Mouse (Mus musculus) midbrain, postnatal 0 days (tissue): ENCODE measurements at regions not wholly inside any gene's neighbourhood (a gene's known extent, or its start where the extent isn't known, plus 50 kb on each side); places are given as distances from the start of the nearest gene placed in this dataset.

ENCODE experiments used
- ATAC-seq: fragments of 200-750 bp; cut with Nextera tagmentation; 2 replicates; pipeline ENCODE4 v1.8.0; 2017; ENCODE audit warnings: moderate number of reproducible peaks, mild to moderate bottlenecking, moderate TSS enrichment, moderate library complexity; ENCODE audit not compliant: low FRiP score
- DNase-seq: peaks from one replicate; pipeline ENCODE4 v3.0.0-alpha.2; 2015; ENCODE audit warnings: low spot score
- H3K27ac ChIP-seq: fragments of 300-500 bp; sonication (generic); 2 replicates; pipeline ENCODE4 v1.5.1; 2014; ENCODE audit warnings: low read depth, mild to moderate bottlenecking, low read length, mixed read lengths
- H3K27me3 ChIP-seq: fragments of 300-500 bp; sonication (generic); 2 replicates; pipeline ENCODE4 v1.6.1; 2014; ENCODE audit warnings: low read length, control low read depth, mixed read lengths; ENCODE audit not compliant: insufficient read depth
- H3K36me3 ChIP-seq: fragments of 300-500 bp; sonication (generic); 2 replicates; pipeline ENCODE4 v1.6.1; 2014; ENCODE audit warnings: low read length, control low read depth, mixed read lengths; ENCODE audit not compliant: insufficient read depth
- H3K4me1 ChIP-seq: fragments of 300-500 bp; sonication (generic); 2 replicates; pipeline ENCODE4 v1.6.1; 2014; ENCODE audit warnings: mild to moderate bottlenecking, control low read depth, antibody characterized with exemption, low read length, mixed read lengths; ENCODE audit not compliant: insufficient read depth
- H3K4me2 ChIP-seq: fragments of 300-500 bp; sonication (generic); 2 replicates; pipeline ENCODE4 v1.6.1; 2014; ENCODE audit warnings: low read depth, mild to moderate bottlenecking, low read length, mixed read lengths; ENCODE audit not compliant: poor library complexity, severe bottlenecking
- H3K4me3 ChIP-seq: fragments of 300-500 bp; sonication (generic); 2 replicates; pipeline ENCODE4 v1.5.1; 2014; ENCODE audit warnings: low read depth, mild to moderate bottlenecking, low read length, moderate library complexity
- H3K9ac ChIP-seq: fragments of 300-500 bp; sonication (generic); replicated peaks from 2 replicates; pipeline ENCODE4 v1.6.1; 2014; ENCODE audit warnings: mild to moderate bottlenecking, low read length, moderate library complexity, mixed read lengths; ENCODE audit not compliant: poor library complexity, severe bottlenecking
- H3K9me3 ChIP-seq: fragments of 300-500 bp; sonication (generic); 2 replicates; pipeline ENCODE4 v1.6.1; 2016; ENCODE audit warnings: low read length, control low read depth
- CTCF ChIP-seq: IDR thresholded peaks from 2 replicates; pipeline ENCODE4 v1.5.1; 2016; ENCODE audit warnings: antibody characterized with exemption, mild to moderate bottlenecking
- WGBS: fragments of 180-500 bp; shearing (Covaris S2); extraction: QIAGEN DNeasy Blood & Tissue Kit; methylation state at CpG from one replicate; pipeline ENCODE4 v1.1.7; 2014; 5-methylcytosine and 5-hydroxymethylcytosine counted together

DNA sequence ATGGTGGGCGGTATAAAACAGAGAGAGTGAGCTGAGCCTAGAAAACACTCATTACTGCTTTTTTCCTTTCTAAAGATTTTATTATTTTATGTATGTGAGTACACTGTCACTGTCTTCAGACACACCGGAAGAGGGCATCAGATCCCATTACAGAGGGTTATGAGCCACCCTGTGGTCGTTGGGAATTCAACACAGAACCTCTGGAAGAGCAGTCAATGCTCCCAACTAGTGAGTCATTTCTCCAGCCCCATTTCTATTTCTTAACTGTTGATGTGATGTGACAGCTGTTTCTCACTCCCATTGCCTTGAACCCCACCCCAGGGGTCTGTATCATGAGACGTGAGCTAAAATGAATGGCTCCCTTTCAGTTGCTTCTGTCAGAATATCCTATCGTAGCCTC, 82.6 kb upstream of the Haao start:
- Histone ChIP-seq H3K4me2 (no peak overlapping the region), H3K27ac (no peak overlapping the region), H3K36me3 (no peaks in the 10 kb centered on the region), H3K4me1 (no peaks in the 10 kb centered on the region), H3K27me3 (no peaks in the 10 kb centered on the region), H3K9me3 (no peaks in the 10 kb centered on the region), H3K9ac (no peak overlapping the region), H3K4me3 (no peak overlapping the region)
- WGBS, result 71% methylated on average over 5 of the region's 5 CpGs
- DNase-seq, result no peak
- no peak for TF ChIP-seq CTCF
- no peak for ATAC-seq

DNA sequence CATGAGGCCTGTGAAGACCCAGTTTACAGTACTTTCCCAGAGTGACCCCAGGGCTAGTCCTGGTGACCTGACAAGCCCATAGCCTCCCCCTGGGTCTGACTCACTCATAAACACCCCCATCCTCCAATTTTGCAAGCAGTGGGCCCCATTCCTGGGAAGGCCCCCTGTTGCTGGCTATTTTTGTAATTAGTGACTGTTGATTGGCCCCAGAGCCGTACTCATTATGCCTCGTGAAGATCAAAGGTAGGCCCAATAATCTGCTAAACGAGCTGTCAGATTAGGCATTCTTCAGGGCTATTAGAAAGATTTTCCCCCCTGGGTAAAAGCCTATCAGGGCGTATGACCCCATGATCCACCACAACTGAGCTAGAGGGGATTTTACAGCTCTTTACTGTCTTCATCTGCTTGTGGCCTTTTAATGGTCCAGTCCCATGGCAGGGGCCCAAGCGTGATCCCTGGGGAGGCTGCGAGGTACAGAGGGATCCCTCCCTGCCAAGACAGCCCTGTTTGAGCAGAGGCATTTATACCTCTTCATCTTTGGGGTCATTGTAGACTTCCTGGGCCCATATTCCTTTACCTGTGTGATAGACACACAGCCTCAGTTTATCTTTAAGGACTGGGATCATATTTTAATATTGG, 80.1 kb upstream of the Haao start:
- H3K4me1 ChIP-seq, result no peaks in the 10 kb centered on the region
- H3K27me3 ChIP-seq, result no peaks in the 10 kb centered on the region
- H3K4me3 ChIP-seq, result no peak overlapping the region
- H3K9me3 ChIP-seq, result no peaks in the 10 kb centered on the region
- no peak overlapping the region for H3K9ac ChIP-seq
- no peak overlapping the region for H3K27ac ChIP-seq
- DNase-seq, result no peak
- no peak for TF ChIP-seq CTCF
- 35% methylated on average over 6 of the region's 6 CpGs for WGBS
- H3K4me2 ChIP-seq, result no peak overlapping the region
- ATAC-seq, result no peak
- H3K36me3 ChIP-seq, result no peaks in the 10 kb centered on the region

DNA sequence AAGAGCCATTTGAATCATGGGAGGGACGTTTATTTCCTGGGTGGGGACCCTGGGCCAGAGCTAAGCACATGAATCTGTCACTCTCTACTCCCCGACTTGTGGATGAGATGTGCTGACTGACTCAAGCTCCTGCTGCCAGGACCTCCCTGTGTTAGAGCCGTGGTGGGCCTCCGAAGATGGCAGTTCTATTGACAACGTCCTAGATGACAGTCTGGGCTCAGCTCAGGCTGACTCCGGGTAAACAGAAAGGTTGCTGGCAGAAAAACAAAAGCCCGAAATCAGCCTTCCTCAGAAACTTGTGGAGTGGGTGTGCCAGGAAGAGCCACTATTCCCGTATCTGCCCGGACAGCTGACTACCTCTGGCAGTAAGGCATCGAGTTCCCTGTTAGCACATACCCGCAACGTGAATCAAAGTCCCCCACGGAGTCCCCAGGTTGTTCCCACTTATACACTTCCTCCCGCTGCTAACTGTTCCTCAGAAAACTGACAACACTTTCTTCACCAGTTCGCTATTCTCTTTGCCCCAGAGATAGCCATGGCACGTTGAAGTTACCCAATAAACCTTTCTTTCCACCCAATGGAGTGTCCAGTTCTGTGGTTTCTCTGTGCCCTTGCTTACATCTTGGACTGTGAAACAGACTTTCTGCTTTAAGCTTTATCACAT, 76.6 kb upstream of the Haao start:
- no peak for ATAC-seq
- Histone ChIP-seq H3K27ac (no peak overlapping the region), H3K4me2 (no peak overlapping the region), H3K4me1 (no peaks in the 10 kb centered on the region), H3K4me3 (no peak overlapping the region), H3K9ac (no peak overlapping the region), H3K36me3 (no peaks in the 10 kb centered on the region), H3K27me3 (no peaks in the 10 kb centered on the region), H3K9me3 (no peaks in the 10 kb centered on the region)
- WGBS, result 67% methylated on average over 16 of the region's 16 CpGs
- DNase-seq, result no peak
- TF ChIP-seq CTCF, result no peak

DNA sequence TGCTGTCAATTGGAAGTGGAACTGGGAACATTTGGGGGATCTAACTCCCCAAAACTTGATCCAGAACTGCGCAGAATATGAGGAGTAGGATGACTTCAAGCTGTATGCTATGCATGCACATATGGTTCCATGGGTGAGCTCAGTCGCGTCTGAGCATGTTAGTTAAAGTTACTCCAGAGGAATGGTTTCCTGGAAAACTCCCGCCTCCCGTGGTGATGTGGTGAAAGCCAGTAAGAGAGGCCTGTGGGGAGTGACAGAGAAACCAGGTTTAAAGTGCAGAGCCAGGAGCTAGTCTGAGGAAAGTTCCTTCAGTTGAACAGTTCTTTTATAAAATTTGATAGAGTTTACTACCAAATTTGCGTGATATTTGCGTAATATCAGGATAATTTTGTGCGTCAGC, 73.1 kb upstream of the Haao start:
- 83% methylated on average over 8 of the region's 8 CpGs for WGBS
- no peaks in the 10 kb centered on the region for H3K27me3 ChIP-seq
- H3K27ac ChIP-seq, result no peak overlapping the region
- no peak for DNase-seq
- TF ChIP-seq CTCF, result no peak
- H3K36me3 ChIP-seq, result no peaks in the 10 kb centered on the region
- H3K4me2 ChIP-seq, result no peak overlapping the region
- no peak overlapping the region for H3K4me3 ChIP-seq
- no peaks in the 10 kb centered on the region for H3K4me1 ChIP-seq
- H3K9me3 ChIP-seq, result no peaks in the 10 kb centered on the region
- no peak overlapping the region for H3K9ac ChIP-seq
- no peak for ATAC-seq

DNA sequence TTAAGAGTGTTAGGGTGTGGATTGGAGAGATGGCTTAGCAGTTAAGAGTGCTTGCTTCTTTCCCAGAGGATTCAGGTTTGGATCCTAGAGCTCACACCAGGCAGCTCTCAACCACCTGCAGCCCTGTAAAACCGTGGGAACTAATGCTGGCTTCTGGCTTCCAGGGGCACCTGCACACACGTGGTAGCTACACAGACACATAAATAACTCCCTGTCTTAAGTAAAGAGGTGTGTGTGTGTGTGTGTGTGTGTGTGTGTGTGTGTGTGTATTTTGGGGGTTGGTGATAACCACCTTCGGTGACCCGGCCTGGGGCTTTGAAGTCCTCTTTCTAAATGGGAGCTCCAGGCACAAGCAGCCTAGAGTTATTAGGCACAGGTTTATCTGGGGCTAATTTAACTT, 72.5 kb upstream of the Haao start:
- H3K4me2 ChIP-seq, result no peak overlapping the region
- no peak overlapping the region for H3K9ac ChIP-seq
- 66% methylated on average over 4 of the region's 4 CpGs for WGBS
- H3K27ac ChIP-seq, result no peak overlapping the region
- H3K4me1 ChIP-seq, result no peaks in the 10 kb centered on the region
- TF ChIP-seq CTCF, result no peak
- no peaks in the 10 kb centered on the region for H3K27me3 ChIP-seq
- H3K36me3 ChIP-seq, result no peaks in the 10 kb centered on the region
- DNase-seq, result no peak
- no peak for ATAC-seq
- H3K4me3 ChIP-seq, result no peak overlapping the region
- no peaks in the 10 kb centered on the region for H3K9me3 ChIP-seq

DNA sequence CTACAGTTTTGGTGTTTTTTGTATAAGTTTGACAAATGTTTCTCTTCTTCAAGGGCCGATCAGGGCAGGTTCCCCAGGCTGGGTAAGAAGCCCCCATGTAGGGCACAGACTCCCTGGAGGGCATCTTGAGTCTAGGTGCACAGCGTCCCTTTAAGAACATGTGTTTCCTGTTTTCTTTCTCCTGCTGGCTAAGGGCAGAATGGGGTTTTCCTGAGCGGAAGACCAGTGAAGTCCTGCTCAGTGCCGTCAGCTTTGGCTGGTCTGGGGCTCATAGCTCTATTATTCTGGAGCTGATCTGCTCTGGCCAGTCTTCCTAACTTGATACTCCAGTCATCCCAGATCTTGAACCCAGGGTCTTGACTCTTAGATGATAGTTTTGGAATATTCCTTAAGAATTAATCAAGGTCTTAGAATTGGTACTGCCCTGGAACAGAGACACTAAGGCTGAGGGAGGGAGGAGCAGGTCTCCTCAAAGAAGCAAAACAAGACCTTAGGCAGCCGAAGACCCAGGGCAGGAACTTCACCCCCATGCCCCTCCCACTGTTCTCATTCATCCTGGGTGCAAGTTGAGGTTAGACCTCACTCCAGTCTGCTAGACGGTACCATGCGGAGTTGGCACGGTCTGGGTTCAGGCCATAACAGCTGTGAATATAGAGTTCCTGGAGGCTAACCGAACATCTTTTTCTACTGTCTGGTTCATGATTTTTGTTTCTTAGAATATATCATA, 70.8 kb upstream of the Haao start:
- no peaks in the 10 kb centered on the region for H3K27me3 ChIP-seq
- no peak for TF ChIP-seq CTCF
- no peaks in the 10 kb centered on the region for H3K36me3 ChIP-seq
- no peak overlapping the region for H3K4me3 ChIP-seq
- H3K9me3 ChIP-seq, result no peaks in the 10 kb centered on the region
- H3K9ac ChIP-seq, result no peak overlapping the region
- WGBS, result 83% methylated on average over 9 of the region's 9 CpGs
- DNase-seq, result no peak
- H3K4me2 ChIP-seq, result no peak overlapping the region
- H3K4me1 ChIP-seq, result no peaks in the 10 kb centered on the region
- ATAC-seq, result no peak
- no peak overlapping the region for H3K27ac ChIP-seq
